Mouse (Mus musculus) ZHBTc4 (cell line): ENCODE data around the gene Kif16b.

ENCODE experiments used
- DNase-seq: peaks from one replicate; pipeline ENCODE4 v3.0.0-alpha.2; 2011; ENCODE audit warnings: low read depth, low spot score

Kif16b gene

GRCm38 (mm10) chr2:142596176-142597170 is 304.9 kb downstream of the Kif16b start:
- no peak for DNase-seq

GRCm38 (mm10) chr2:142590938-142591337 is 310.4 kb downstream of the Kif16b start:
- no peak for DNase-seq

GRCm38 (mm10) chr2:142590284-142590724 is 311.0 kb downstream of the Kif16b start:
- DNase-seq: no peak

GRCm38 (mm10) chr2:142589403-142590283 is 311.7 kb downstream of the Kif16b start:
- DNase-seq: peak; percentile 40

- no peak for DNase-seq
Observed at GRCm38 (mm10) chr2:142585845-142586244, 315.5 kb downstream of the Kif16b start.

- no peak for DNase-seq
Observed at GRCm38 (mm10) chr2:142584851-142585737, 316.2 kb downstream of the Kif16b start.

GRCm38 (mm10) chr2:142580449-142580848 is 320.9 kb downstream of the Kif16b start:
- DNase-seq: no peak

- peak; percentile 49 for DNase-seq
Observed at GRCm38 (mm10) chr2:142577414-142577813, 323.9 kb downstream of the Kif16b start.

GRCm38 (mm10) chr2:142569771-142570170 is 331.6 kb downstream of the Kif16b start:
- DNase-seq: no peak
